Mouse (Mus musculus) liver, adult 10 weeks (tissue): ENCODE measurements around the gene Prkar1a. TPM values are rescaled to one million over a fixed set of nuclear protein-coding genes. Genes with fewer than 3 reads are reported as not detected.

Source experiments
- polyA plus RNA-seq: library from polyadenylated mRNA; stranded (reverse); fragments of 350-450 nt; fragmentation: Illumina TruSeq; extraction: RNeasy Lipid Tissue Mini Kit (QIAGEN cat#74804); gene quantifications from one replicate; pipeline ENCODE4 v1.2.3, GENCODE M21; 2014; ENCODE audit warnings: low read depth, low replicate concordance

Gene Prkar1a
- polyA plus RNA-seq, result 109 TPM

GRCm38 (mm10) chr11:109649206-109649605 is at the start of gene Prkar1a:
Gene Prkar1a (plus strand): TSS chr11:109649405.

GRCm38 (mm10) chr11:109611303-109612149 is 37.7 kb upstream of the Prkar1a start, which contains the start of gene Wipi1:
Gene Wipi1 (minus strand): TSS chr11:109611967.

Other genes with a start within 250 kb of the Prkar1a start
- gene 9930022D16Rik, start 235.5 kb upstream of the Prkar1a start, polyA plus RNA-seq, result not detected
- gene Amz2, start 223.5 kb upstream of the Prkar1a start, polyA plus RNA-seq, result 15.0 TPM
- 6.0 TPM for gene Arsg, start 176.0 kb upstream of the Prkar1a start, polyA plus RNA-seq
- 5.9 TPM for gene Slc16a6, start 175.8 kb upstream of the Prkar1a start, polyA plus RNA-seq
- 10.5 TPM for gene Wipi1, start 37.4 kb upstream of the Prkar1a start, polyA plus RNA-seq
- 7.2 TPM for gene Fam20a, start 72.9 kb downstream of the Prkar1a start, polyA plus RNA-seq
- not detected for gene 1700012B07Rik, start 178.6 kb downstream of the Prkar1a start, polyA plus RNA-seq